Mouse (Mus musculus) myocyte (in vitro differentiated cells): ENCODE results near the gene Tspo2. TPM values are rescaled to one million over a fixed set of nuclear protein-coding genes. Genes with fewer than 3 reads are reported as not detected.
A peak's percentile ranks its signal among the peaks of the same experiment; 100 is the strongest.

ENCODE experiments used
- H3K27me3 ChIP-seq: one replicate; pipeline ENCODE4 v1.6.1; 2011; ENCODE audit not compliant: control insufficient read depth, insufficient read depth, insufficient read length
- H3K36me3 ChIP-seq: one replicate; pipeline ENCODE4 v1.6.1; 2011; ENCODE audit not compliant: control insufficient read depth, insufficient read depth
- H3K4me2 ChIP-seq: one replicate; pipeline ENCODE4 v1.6.1; 2011; ENCODE audit warnings: low read depth, control low read depth
- H3K4me3 ChIP-seq: one replicate; pipeline ENCODE4 v1.5.1; 2011; ENCODE audit warnings: mild to moderate bottlenecking, control low read depth, moderate library complexity
- H3K79me2 ChIP-seq: one replicate; pipeline ENCODE4 v1.6.1; 2011; ENCODE audit not compliant: control insufficient read depth, insufficient read depth
- H3ac ChIP-seq: one replicate; pipeline ENCODE4 v1.6.1; 2011; ENCODE audit not compliant: control insufficient read depth, insufficient read length
- CEBPB ChIP-seq: IDR thresholded peaks from 2 replicates; pipeline ENCODE4 v1.6.1; 2011; ENCODE audit warnings: mild to moderate bottlenecking, moderate library complexity; ENCODE audit not compliant: poor library complexity, insufficient read depth, severe bottlenecking
- E2F4 ChIP-seq: IDR thresholded peaks from one replicate; pipeline ENCODE4 v1.6.1; 2011; ENCODE audit warnings: mild to moderate bottlenecking, control low read depth, moderate library complexity; ENCODE audit not compliant: insufficient read depth
- MAX ChIP-seq: IDR thresholded peaks from one replicate; pipeline ENCODE4 v1.6.1; 2011; ENCODE audit warnings: low read depth, mild to moderate bottlenecking, control low read depth
- MYOD1 ChIP-seq, 3 experiments: IDR thresholded peaks; one replicate each; pipeline ENCODE4 v1.6.1; 2011; ENCODE audit warnings: control low read depth in 2 of 3, low read depth in 2 of 3, mild to moderate bottlenecking in 2 of 3, moderate library complexity in 1 of 3; ENCODE audit not compliant: insufficient read length in 2 of 3, control insufficient read depth in 1 of 3
- MYOG ChIP-seq, 3 experiments: IDR thresholded peaks; one replicate each; pipeline ENCODE4 v1.6.1; 2011; ENCODE audit warnings: control low read depth in 2 of 3, low read depth in 2 of 3, mild to moderate bottlenecking in 2 of 3; ENCODE audit not compliant: insufficient read length in 2 of 3, control insufficient read depth in 1 of 3, insufficient read depth in 1 of 3
- POLR2A ChIP-seq: IDR thresholded peaks from one replicate; pipeline ENCODE4 v1.6.1; 2011; ENCODE audit warnings: low read depth, mild to moderate bottlenecking, control low read depth, moderate library complexity; ENCODE audit not compliant: insufficient read length
- POLR2AphosphoS2 ChIP-seq: IDR thresholded peaks from one replicate; pipeline ENCODE4 v1.6.1; 2011; ENCODE audit warnings: low read depth, control low read depth; ENCODE audit not compliant: insufficient read length
- REST ChIP-seq: IDR thresholded peaks from one replicate; pipeline ENCODE4 v1.6.1; 2011; ENCODE audit warnings: mild to moderate bottlenecking, control low read depth, moderate library complexity; ENCODE audit not compliant: insufficient read depth, insufficient read length
- SRF ChIP-seq: IDR thresholded peaks from one replicate; pipeline ENCODE4 v1.6.1; 2011; ENCODE audit warnings: low read depth; ENCODE audit not compliant: control insufficient read depth, insufficient read length
- TCF12 ChIP-seq: IDR thresholded peaks from one replicate; pipeline ENCODE4 v1.6.1; 2011; ENCODE audit warnings: mild to moderate bottlenecking, control low read depth; ENCODE audit not compliant: poor library complexity, insufficient read depth, severe bottlenecking
- TCF3 ChIP-seq: IDR thresholded peaks from one replicate; pipeline ENCODE4 v1.6.1; 2011; ENCODE audit warnings: low read depth, control low read depth; ENCODE audit not compliant: insufficient read length
- USF1 ChIP-seq: IDR thresholded peaks from one replicate; pipeline ENCODE4 v1.6.1; 2011; ENCODE audit warnings: low read depth, mild to moderate bottlenecking, control low read depth, moderate library complexity
- polyA plus RNA-seq: library from polyadenylated mRNA; unstranded; fragments of >200 nt; fragmentation: generic; extraction: Trizol; gene quantifications from one replicate; pipeline ENCODE4 v1.2.1, GENCODE M21; 2012; ENCODE audit warnings: missing spikeins

The Tspo2 gene
- polyA plus RNA-seq, 1 experiment: not detected

- Histone ChIP-seq H3K4me2 (no peak overlapping the region), H3K36me3 (peaks cover 21% of the 10 kb centered on the region)
Measured at GRCm38 (mm10) chr17:48418781-48419180, 32.5 kb downstream of the Tspo2 start.

GRCm38 (mm10) chr17:48418174-48418573 lies 33.1 kb downstream of the Tspo2 start:
- H3K36me3 ChIP-seq: peaks cover 21% of the 10 kb centered on the region
- H3K4me2 ChIP-seq: no peak overlapping the region

More at GRCm38 (mm10) chr17:48418781-48419180, 32.5 kb downstream of the Tspo2 start:
- TF ChIP-seq SRF: no peak
- no peak for TF ChIP-seq TCF12
- TF ChIP-seq USF1: no peak
- no peak for TF ChIP-seq MAX
- TF ChIP-seq E2F4: no peak
- H3ac ChIP-seq: no peak overlapping the region
- H3K27me3 ChIP-seq: no peaks in the 10 kb centered on the region
- H3K4me3 ChIP-seq: no peak overlapping the region
- H3K79me2 ChIP-seq: no peaks in the 10 kb centered on the region

GRCm38 (mm10) chr17:48417521-48417920 lies 33.8 kb downstream of the Tspo2 start:
- H3K79me2 ChIP-seq: no peaks in the 10 kb centered on the region
- no peak overlapping the region for H3ac ChIP-seq
- H3K27me3 ChIP-seq: no peaks in the 10 kb centered on the region
- TF ChIP-seq E2F4 (no peak), MYOD1 (IDR thresholded peaks at IDR 0.05; ENCODE audit: control insufficient read depth in 1 of 3, insufficient read length in 2 of 3, low read depth in 2 of 3) (no peak)
- H3K4me2 ChIP-seq: no peak overlapping the region
- no peak overlapping the region for H3K4me3 ChIP-seq
- H3K36me3 ChIP-seq: peaks cover 23% of the 10 kb centered on the region

More at GRCm38 (mm10) chr17:48418174-48418573, 33.1 kb downstream of the Tspo2 start:
- Histone ChIP-seq H3K4me3 (no peak overlapping the region), H3K79me2 (no peaks in the 10 kb centered on the region), H3K27me3 (no peaks in the 10 kb centered on the region), H3ac (no peak overlapping the region)
- TF ChIP-seq TCF3 (no peak), POLR2AphosphoS2 (peak; percentile 21)

DNA sequence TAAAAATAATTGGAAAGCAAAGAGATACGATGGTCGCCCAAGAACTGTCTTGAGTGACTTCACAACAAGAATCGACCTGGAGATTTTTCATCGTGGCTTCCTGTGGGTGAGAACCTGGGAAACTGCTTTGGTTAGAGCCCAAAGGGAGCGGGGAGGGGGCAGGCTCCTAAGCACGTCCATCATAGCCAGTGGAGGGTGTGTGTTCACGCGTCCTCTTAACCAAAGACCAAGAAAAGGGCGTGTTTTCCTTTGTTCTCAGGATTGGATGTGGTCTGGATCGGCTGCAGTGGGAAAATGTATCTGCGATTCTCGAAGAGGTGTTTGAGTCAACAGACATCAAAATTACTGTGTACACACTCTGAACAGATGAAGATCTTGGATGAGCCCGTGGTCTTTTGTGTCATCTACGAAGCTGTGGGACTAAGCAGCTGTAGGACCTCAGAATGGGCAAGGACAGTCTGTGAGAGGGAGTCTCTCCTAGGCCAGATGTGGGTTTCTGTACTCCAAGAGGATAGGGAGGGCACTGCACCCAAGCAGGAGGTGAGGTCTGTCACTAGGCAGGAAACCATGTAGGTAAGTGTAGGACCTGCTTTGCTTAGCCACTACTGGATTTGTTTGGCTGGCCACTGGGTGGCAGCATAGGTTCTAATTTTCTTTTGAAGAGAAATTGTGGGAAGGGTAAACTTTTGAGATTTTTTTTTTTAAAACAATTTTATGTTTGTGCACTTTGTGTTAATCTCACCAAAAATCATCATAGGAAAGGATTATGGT lies 34.7 kb downstream of the Tspo2 start:
- Histone ChIP-seq H3K79me2 (no peaks in the 10 kb centered on the region), H3ac (no peak overlapping the region), H3K27me3 (no peaks in the 10 kb centered on the region), H3K36me3 (peaks cover 21% of the 10 kb centered on the region), H3K4me3 (no peak overlapping the region), H3K4me2 (no peak overlapping the region)
- TF ChIP-seq POLR2AphosphoS2: peak; percentile 21
- TF ChIP-seq MYOD1 (IDR thresholded peaks at IDR 0.05; ENCODE audit: control insufficient read depth in 1 of 3, insufficient read length in 2 of 3, low read depth in 2 of 3): no peak

DNA sequence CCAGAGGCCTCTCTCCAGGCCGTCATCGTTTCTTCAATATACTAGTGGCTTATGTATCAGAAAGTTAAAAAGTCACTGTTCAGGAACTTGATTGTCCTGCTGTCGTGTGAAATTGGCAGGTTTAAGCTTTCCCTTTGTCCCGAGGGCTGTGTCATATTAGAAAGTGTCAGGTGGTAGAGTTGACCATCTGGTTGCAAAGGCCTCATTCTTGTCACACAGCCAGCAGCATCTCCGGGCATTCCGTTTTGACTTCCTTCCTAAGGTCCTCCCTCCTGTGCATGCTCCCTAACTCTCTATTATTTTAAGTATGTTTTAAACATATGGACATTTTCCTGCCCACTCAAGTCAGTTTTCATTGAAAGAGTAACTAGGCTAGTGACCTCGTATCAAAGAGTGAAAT lies 35.3 kb downstream of the Tspo2 start:
- H3K36me3 ChIP-seq: peaks cover 21% of the 10 kb centered on the region
- H3K4me2 ChIP-seq: no peak overlapping the region
- H3K27me3 ChIP-seq: no peaks in the 10 kb centered on the region
- no peak overlapping the region for H3ac ChIP-seq
- no peaks in the 10 kb centered on the region for H3K79me2 ChIP-seq
- no peak for TF ChIP-seq MYOG (IDR thresholded peaks at IDR 0.05; ENCODE audit: control insufficient read depth in 1 of 3, insufficient read depth in 1 of 3, insufficient read length in 2 of 3, low read depth in 2 of 3)
- TF ChIP-seq E2F4: no peak
- no peak for TF ChIP-seq POLR2A
- no peak for TF ChIP-seq REST
- no peak for TF ChIP-seq TCF3
- no peak for TF ChIP-seq USF1
- TF ChIP-seq POLR2AphosphoS2: no peak
- TF ChIP-seq SRF: no peak
- TF ChIP-seq MYOD1 (IDR thresholded peaks at IDR 0.05; ENCODE audit: control insufficient read depth in 1 of 3, insufficient read length in 2 of 3, low read depth in 2 of 3): no peak
- TF ChIP-seq MAX: no peak
- no peak for TF ChIP-seq TCF12
- TF ChIP-seq CEBPB: no peak
- no peak overlapping the region for H3K4me3 ChIP-seq

DNA sequence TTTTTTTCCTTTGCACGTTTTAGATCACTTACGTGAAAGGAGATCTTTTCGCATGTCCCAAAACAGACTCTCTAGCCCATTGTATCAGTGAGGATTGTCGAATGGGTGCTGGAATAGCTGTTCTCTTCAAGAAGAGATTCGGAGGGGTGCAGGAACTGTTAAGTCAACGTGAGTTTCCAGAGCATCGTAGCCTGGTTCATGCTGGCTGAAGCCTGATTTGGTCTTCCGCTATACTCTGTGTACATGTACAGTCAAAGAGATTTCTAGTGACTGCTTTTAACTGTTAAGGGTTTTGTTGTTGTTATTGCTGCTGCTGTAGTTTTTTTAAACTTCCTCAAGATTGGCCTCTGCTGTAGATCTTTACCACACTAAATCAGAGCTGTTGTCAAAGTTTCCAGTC lies 40.1 kb downstream of the Tspo2 start:
- Histone ChIP-seq H3K27me3 (no peaks in the 10 kb centered on the region), H3ac (no peak overlapping the region), H3K36me3 (peaks cover 11% of the 10 kb centered on the region), H3K4me3 (peak overlapping the region; percentile 66), H3K4me2 (peak overlapping the region; percentile 91), H3K79me2 (peaks cover 26% of the 10 kb centered on the region)
- no peak for TF ChIP-seq TCF3
- TF ChIP-seq MYOG (IDR thresholded peaks at IDR 0.05; ENCODE audit: control insufficient read depth in 1 of 3, insufficient read depth in 1 of 3, insufficient read length in 2 of 3, low read depth in 2 of 3): no peak
- no peak for TF ChIP-seq CEBPB
- TF ChIP-seq E2F4: no peak
- TF ChIP-seq REST: no peak
- TF ChIP-seq SRF: no peak
- no peak for TF ChIP-seq TCF12
- TF ChIP-seq MYOD1 (IDR thresholded peaks at IDR 0.05; ENCODE audit: control insufficient read depth in 1 of 3, insufficient read length in 2 of 3, low read depth in 2 of 3): no peak
- TF ChIP-seq POLR2AphosphoS2: no peak
- TF ChIP-seq MAX: no peak
- no peak for TF ChIP-seq USF1
- TF ChIP-seq POLR2A: no peak
